Mouse (Mus musculus): ENCODE measurements around the gene Edem2.
"Not testable (repeated sequence)": the region's sequence is repeated elsewhere in the genome, so short reads cannot be mapped to it uniquely, and the experiment has no call there.

Edem2 gene

GRCm38 (mm10) chr2:155736936-155737335 lies 7.7 kb upstream of the Edem2 start:
- no peak for DNase-seq (ENCODE audit: low read depth, low spot score)

- DNase-seq (ENCODE audit: low read depth, low spot score): not testable (repeated sequence)
Measured at GRCm38 (mm10) chr2:155735766-155736165, 6.5 kb upstream of the Edem2 start, which contains the start of gene Gm17581. TSS of gene Gm17581 (minus strand) at chr2:155735866.

GRCm38 (mm10) chr2:155735080-155735479 lies 5.8 kb upstream of the Edem2 start:
- DNase-seq (ENCODE audit: low read depth, low spot score): no peak

- DNase-seq (ENCODE audit: low read depth, low spot score): no peak
Measured at GRCm38 (mm10) chr2:155728742-155729141, 533 bp downstream of the Edem2 start.

DNA sequence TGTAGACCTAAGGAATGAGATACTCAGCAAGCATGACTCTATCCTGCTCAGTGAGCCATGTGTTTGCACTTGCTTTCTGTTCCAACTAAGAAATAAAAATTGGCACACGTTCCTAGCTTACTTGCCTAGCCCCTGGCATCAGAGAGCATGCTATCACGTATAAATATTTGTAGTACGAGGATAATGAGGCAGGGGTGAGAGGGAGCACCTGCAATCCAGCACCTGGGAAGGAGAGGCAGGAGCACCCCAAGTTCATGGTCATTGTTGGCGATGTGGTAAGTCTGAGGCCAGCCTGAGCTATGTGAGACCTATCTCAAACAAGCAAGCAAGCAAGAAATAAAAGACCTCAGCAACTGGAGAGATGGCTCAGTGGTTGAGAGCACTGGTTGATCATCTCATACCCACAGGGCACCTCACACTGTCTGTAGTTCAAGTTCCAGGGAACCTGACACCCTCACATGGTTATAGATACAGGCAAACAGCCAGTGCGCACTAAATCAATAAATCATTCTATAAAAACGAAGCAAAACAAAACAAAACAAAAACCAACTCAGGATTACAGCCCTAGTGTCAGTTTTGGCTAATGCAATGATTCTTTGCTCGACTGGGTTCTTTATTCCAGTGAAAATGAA lies 1.4 kb downstream of the Edem2 start:
- DNase-seq (ENCODE audit: low read depth, low spot score): no peak

GRCm38 (mm10) chr2:155726302-155726701 lies 3.0 kb downstream of the Edem2 start:
- no peak for DNase-seq (ENCODE audit: low read depth, low spot score)

DNA sequence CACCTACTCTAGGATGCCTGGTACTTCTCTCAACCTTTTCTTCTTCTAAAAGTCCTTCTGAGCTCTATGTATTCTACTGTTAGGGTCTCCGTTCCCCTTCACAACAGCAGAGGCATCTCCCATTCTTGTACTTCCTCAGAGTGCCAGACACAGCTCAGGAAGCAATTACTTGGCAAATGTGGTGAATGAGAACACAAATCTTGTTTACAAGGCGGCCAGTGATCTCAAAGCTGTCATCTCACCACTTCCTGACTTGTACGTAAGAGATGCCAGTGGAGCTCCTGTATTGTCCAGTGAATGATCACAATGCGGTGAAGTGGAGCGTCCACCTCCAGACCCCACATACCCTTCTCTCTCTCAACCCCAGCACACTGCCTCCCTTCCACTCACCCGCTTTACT lies 4.7 kb downstream of the Edem2 start:
- DNase-seq (ENCODE audit: low read depth, low spot score): no peak

DNA sequence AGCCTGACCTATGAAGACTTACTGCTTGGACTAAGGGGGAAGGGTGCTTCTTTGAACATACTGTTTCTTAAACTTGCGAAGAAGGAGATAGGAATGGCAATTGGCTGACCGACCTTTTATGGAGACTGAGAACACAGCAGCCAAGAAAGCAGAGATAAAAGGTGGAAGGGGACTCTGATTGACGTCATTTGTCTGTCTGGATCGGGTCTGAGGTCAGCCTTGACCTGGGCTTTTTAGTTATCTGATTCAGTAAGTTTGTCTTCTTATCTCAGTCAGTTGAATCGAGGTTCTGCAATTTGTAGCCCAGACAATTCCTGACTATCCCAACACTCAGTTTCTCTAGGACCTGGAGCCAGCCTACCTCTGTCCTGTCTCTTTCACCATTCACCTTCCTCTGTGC lies 5.2 kb downstream of the Edem2 start:
- DNase-seq (ENCODE audit: low read depth, low spot score): no peak

- no peak for DNase-seq (ENCODE audit: low read depth, low spot score)
Measured at GRCm38 (mm10) chr2:155720585-155720984, 8.7 kb downstream of the Edem2 start.

DNA sequence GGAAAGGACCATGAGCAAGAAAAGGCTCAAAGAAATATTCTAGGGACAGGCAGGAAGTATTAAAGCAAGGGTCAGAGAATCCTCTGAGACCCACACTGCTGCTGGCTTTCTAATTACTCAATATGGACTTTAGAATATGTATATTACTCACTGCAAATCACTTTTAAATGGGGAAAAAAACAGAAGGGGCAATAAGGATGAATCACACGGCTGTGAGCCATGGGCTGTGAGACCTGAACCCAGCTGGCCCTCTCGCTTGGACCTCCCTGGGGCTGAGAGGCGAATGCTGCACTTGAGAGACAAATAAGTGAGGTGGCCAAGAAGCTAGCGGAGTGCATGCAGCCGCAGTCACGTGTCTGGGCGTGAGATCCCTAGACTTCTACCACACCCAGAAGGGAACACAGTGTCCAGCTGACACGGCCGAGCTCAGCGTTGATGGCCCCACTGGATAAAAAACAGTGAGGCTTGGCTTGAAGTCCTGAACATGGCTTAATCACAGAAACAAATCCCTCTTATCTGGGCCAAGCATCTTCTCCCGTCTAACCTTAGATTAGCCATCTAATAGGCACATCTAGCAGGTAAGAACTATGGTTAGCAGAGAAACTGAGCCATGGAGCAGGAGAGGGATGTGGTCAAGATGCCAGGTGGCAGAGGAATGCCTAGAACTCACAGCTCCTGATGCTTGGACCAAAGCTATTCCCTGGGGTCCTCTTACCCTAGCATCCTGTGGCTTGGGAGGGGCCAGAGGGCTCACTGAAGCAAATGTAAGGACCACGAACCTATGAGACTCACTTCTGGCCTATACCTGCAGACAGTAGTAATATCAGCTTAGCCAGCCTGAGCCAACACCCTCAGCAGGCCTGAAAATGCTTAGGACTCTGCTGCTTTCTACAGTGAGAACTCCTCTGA lies 11.9 kb downstream of the Edem2 start:
- no peak for DNase-seq (ENCODE audit: low read depth, low spot score)

- DNase-seq (ENCODE audit: low read depth, low spot score): peak; percentile 12
Measured at GRCm38 (mm10) chr2:155710557-155710956, 18.7 kb downstream of the Edem2 start.

- DNase-seq (ENCODE audit: low read depth, low spot score): no peak
Measured at GRCm38 (mm10) chr2:155707251-155707650, 22.0 kb downstream of the Edem2 start.

- peak; percentile 22 for DNase-seq (ENCODE audit: low read depth, low spot score)
Measured at GRCm38 (mm10) chr2:155703630-155704029, 25.6 kb downstream of the Edem2 start.

DNA sequence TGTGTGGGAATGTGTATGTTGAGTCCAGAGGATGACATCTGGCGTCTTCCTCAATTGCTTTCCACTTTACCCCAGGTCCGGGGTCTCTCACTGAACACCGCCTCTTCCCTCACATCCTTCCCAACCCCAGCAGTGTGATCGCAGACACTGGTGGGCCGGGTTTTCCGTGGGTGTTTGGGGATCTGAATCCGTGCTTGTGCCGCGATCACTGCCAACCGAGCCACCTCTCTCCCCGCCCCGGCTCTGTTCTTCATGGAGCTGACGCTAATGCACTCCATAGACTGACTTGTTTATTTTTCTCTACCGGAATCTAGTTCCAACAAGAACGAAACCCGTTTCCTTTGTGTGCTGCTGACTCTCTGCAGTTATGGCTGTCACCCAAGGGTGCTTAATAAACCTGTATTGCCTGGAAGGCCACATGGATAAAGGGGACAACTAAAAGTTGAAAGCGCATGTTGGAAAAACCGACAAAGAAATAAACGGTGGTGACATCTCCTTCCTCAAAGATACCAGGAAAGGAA lies 27.8 kb downstream of the Edem2 start:
- DNase-seq (ENCODE audit: low read depth, low spot score): no peak

- not testable (repeated sequence) for DNase-seq (ENCODE audit: low read depth, low spot score)
Measured at GRCm38 (mm10) chr2:155698443-155698842, 30.8 kb downstream of the Edem2 start.

- no peak for DNase-seq (ENCODE audit: low read depth, low spot score)
Measured at GRCm38 (mm10) chr2:155696851-155697250, 32.4 kb downstream of the Edem2 start.

DNA sequence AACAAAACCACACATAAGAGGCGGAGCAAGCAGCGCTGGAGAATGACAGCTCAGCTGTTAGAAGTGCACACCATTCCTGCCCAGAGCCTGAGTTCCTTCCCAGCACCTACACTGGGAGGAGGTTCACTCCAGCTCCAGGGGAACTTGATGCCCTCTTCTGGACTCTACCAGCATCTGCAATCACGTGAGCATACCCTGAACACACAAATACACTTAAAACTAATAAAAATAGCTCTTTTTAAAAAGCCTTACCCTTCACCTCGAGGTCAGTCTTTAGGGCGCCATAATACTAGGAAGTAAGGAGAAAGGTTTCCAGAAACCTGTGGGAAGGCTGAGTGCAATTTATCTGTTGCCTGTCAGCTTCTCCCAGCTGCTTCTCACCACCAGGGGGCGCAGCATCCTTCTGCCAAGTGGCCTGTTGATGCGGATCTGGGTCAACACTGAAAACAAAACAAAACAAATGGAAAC lies 33.1 kb downstream of the Edem2 start:
- peak; percentile 93 for DNase-seq (ENCODE audit: low read depth, low spot score)

DNA sequence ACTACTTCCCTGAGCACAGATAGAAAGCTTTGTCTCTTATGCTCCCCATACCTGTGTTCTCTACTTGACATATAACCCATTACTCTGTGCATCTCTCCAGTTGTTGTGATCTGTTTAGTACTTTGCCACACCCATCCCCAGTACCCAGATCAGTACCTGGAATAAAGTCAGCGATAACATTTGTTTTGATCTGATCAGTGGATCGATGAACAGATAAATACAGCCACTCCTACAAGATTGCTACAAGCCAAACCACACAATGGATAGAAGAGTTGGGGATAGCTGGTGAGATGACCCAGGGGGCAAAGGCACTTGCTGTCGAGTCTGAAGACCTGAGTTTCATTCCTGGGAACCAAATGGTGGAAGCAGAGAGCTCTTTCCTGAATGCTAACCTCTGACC lies 34.0 kb downstream of the Edem2 start:
- DNase-seq (ENCODE audit: low read depth, low spot score): no peak

DNA sequence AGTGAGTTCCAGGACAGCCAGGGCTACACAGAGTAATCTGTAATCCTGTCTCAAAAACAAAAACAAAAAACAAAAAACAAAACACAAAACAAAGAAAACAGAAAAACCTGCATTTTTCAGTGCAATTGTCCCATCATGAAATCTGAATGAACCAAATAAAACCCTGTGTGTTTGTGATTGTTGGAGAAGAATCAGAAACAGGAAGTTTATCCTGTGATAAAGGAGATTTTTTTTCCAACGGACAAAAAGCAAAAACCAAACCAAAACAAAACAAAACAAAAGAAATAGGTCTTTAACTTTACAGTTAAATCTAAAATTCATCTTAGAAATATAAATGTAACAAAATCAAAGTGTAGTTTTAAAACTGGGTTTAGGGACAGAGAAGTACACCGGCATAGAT lies 34.7 kb downstream of the Edem2 start:
- DNase-seq (ENCODE audit: low read depth, low spot score): no peak

DNA sequence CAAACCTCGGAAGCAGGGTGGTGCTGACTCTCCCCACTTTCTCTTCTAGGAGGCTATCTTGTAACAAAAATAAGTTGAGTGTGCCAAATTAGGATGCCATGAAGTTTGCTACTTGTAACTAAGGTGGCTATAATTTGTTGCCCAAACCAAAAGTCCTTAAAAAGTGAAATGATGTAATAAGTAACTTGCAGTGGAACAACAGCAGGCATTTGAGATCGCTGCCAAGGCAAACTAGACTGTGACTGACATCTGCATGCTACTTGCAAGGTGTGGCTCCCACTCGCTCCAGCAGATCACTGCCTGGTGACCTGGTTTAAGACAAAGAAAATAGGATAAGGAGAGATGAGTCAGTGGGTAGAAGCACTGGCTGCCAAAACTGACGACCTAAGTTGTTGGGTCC lies 36.1 kb downstream of the Edem2 start:
- no peak for DNase-seq (ENCODE audit: low read depth, low spot score)

GRCm38 (mm10) chr2:155691723-155692493 lies 37.4 kb downstream of the Edem2 start, which contains the start of gene Trpc4ap:
TSS of gene Trpc4ap (minus strand) at chr2:155692384.
- peak; percentile 97 for DNase-seq (ENCODE audit: low read depth, low spot score)

DNA sequence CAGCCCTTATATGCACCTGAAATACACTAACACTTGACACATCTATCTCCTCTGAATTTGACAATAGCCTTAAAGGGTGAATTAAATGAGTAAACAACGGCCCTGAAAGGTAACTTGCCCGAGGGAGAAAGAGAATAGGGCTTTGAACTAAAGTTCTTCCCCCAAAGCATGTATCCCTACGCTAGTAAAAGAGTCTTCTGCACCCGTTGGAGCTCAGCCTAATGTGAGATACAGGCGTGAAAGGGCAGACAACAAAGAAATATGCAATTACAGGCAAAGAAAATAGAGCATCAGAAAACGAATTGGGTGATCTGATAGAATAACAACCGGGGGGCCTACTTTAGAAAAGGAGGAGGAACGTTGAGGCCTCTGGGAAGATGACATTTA lies 37.9 kb downstream of the Edem2 start:
- no peak for DNase-seq (ENCODE audit: low read depth, low spot score)
